Mouse (Mus musculus) hindbrain, embryonic 16.5 days (tissue): Measurements from ENCODE around the gene Fancc. TPM values are rescaled to one million over a fixed set of nuclear protein-coding genes. Genes with fewer than 3 reads are reported as not detected.
A peak's percentile ranks its signal among the peaks of the same experiment; 100 is the strongest.

ENCODE experiments used
- ATAC-seq: fragments of 200-750 bp; cut with Nextera tagmentation; 2 replicates; pipeline ENCODE4 v1.8.0; 2017; ENCODE audit warnings: moderate TSS enrichment, moderate library complexity
- H3K27ac ChIP-seq: fragments of 300-500 bp; sonication (generic); 2 replicates; pipeline ENCODE4 v1.5.1; 2014; ENCODE audit warnings: low read depth, mild to moderate bottlenecking, control low read depth, low read length, moderate library complexity
- H3K27me3 ChIP-seq: fragments of 300-500 bp; sonication (generic); replicated peaks from 2 replicates; pipeline ENCODE4 v1.6.1; 2014; ENCODE audit warnings: low read length; ENCODE audit not compliant: control insufficient read depth, insufficient read depth
- H3K36me3 ChIP-seq: fragments of 300-500 bp; sonication (generic); 2 replicates; pipeline ENCODE4 v1.6.1; 2014; ENCODE audit warnings: mild to moderate bottlenecking, low read length, moderate library complexity, mixed read lengths; ENCODE audit not compliant: control insufficient read depth, insufficient read depth
- H3K4me1 ChIP-seq: fragments of 300-500 bp; sonication (generic); 2 replicates; pipeline ENCODE4 v1.6.1; 2014; ENCODE audit warnings: low read depth, low read length; ENCODE audit not compliant: control insufficient read depth, insufficient read depth
- H3K4me2 ChIP-seq: fragments of 300-500 bp; sonication (generic); 2 replicates; pipeline ENCODE4 v1.6.1; 2014; ENCODE audit warnings: mild to moderate bottlenecking, low read length, control low read depth, moderate library complexity
- H3K4me3 ChIP-seq: fragments of 300-500 bp; sonication (generic); 2 replicates; pipeline ENCODE4 v1.5.1; 2014; ENCODE audit warnings: mild to moderate bottlenecking, low read length, control low read depth, moderate library complexity
- H3K9ac ChIP-seq: fragments of 300-500 bp; sonication (generic); 2 replicates; pipeline ENCODE4 v1.6.1; 2014; ENCODE audit warnings: low read depth, mild to moderate bottlenecking, control low read depth, low read length, moderate library complexity
- H3K9me3 ChIP-seq: fragments of 300-500 bp; sonication (generic); 2 replicates; pipeline ENCODE4 v1.6.1; 2014; ENCODE audit warnings: mild to moderate bottlenecking, low read length, moderate library complexity; ENCODE audit not compliant: control insufficient read depth
- WGBS: fragments of 180-500 bp; shearing (Covaris S2); extraction: QIAGEN DNeasy Blood & Tissue Kit; methylation state at CpG from one replicate; pipeline ENCODE4 v1.1.7; 2014; 5-methylcytosine and 5-hydroxymethylcytosine counted together
- polyA plus RNA-seq: library from polyadenylated mRNA; unstranded; fragments of >200 nt; fragmentation: Nextera tagmentation; extraction: Ambion mirVana; gene quantifications from 2 replicates; pipeline ENCODE4 v1.2.1, GENCODE M21; 2015

Fancc gene
- polyA plus RNA-seq, 1 experiment from 2014 or later = 16.0 TPM

- no peak overlapping the region for H3K27ac ChIP-seq
- no peaks in the 10 kb centered on the region for H3K27me3 ChIP-seq
- 0 out of 2 replicates have a peak, but pooled peaks cover 2% of the 10 kb centered on the region for H3K36me3 ChIP-seq
- H3K4me1 ChIP-seq = no peaks in the 10 kb centered on the region
- H3K9ac ChIP-seq = no peak overlapping the region
- ATAC-seq = no peak
- H3K4me3 ChIP-seq = no peak overlapping the region
- no peaks in the 10 kb centered on the region for H3K9me3 ChIP-seq
- H3K4me2 ChIP-seq = no peak overlapping the region
- 89% methylated on average over 12 of the region's 12 CpGs for WGBS
These were observed 183.1 kb downstream of the Fancc start for GRCm38 (mm10) chr13:63313748-63314607.

- Histone ChIP-seq H3K36me3 (0 out of 2 replicates have a peak, but pooled peaks cover 2% of the 10 kb centered on the region), H3K4me1 (no peaks in the 10 kb centered on the region), H3K9ac (no peak overlapping the region), H3K4me2 (no peak overlapping the region), H3K9me3 (no peaks in the 10 kb centered on the region), H3K4me3 (no peak overlapping the region), H3K27ac (no peak overlapping the region), H3K27me3 (no peaks in the 10 kb centered on the region)
- no peak for ATAC-seq
- WGBS = 94% methylated on average over 1 of the region's 1 CpGs
These were observed 183.8 kb downstream of the Fancc start for GRCm38 (mm10) chr13:63313247-63313646.

GRCm38 (mm10) chr13:63311156-63311555 is 185.9 kb downstream of the Fancc start:
- ATAC-seq = no peak
- WGBS = 52% methylated on average over 2 of the region's 2 CpGs

GRCm38 (mm10) chr13:63309563-63309962 is 187.5 kb downstream of the Fancc start:
- Histone ChIP-seq H3K4me1 (peaks cover 6% of the 10 kb centered on the region), H3K4me3 (no peak overlapping the region), H3K27ac (no peak overlapping the region), H3K36me3 (0 out of 2 replicates have a peak, but pooled peaks cover 2% of the 10 kb centered on the region), H3K4me2 (no peak overlapping the region), H3K27me3 (no peaks in the 10 kb centered on the region), H3K9ac (no peak overlapping the region), H3K9me3 (no peaks in the 10 kb centered on the region)
- ATAC-seq = no peak
- WGBS = 91% methylated on average over 3 of the region's 3 CpGs

More at GRCm38 (mm10) chr13:63311156-63311555, 185.9 kb downstream of the Fancc start:
- H3K36me3 ChIP-seq = 0 out of 2 replicates have a peak, but pooled peaks cover 2% of the 10 kb centered on the region
- H3K9me3 ChIP-seq = no peaks in the 10 kb centered on the region
- H3K27ac ChIP-seq = no peak overlapping the region
- H3K4me3 ChIP-seq = no peak overlapping the region
- H3K4me2 ChIP-seq = no peak overlapping the region
- no peaks in the 10 kb centered on the region for H3K27me3 ChIP-seq
- H3K4me1 ChIP-seq = no peaks in the 10 kb centered on the region
- no peak overlapping the region for H3K9ac ChIP-seq

GRCm38 (mm10) chr13:63306768-63307167 is 190.3 kb downstream of the Fancc start:
- ATAC-seq = peak; percentile 49
- no peak overlapping the region for H3K4me3 ChIP-seq
- WGBS = 83% methylated on average over 5 of the region's 5 CpGs
- peaks cover 6% of the 10 kb centered on the region for H3K4me1 ChIP-seq
- H3K36me3 ChIP-seq = no peaks in the 10 kb centered on the region; the same call in 1 of the 2 replicates
- no peak overlapping the region for H3K4me2 ChIP-seq
- H3K27me3 ChIP-seq = no peaks in the 10 kb centered on the region
- H3K9me3 ChIP-seq = no peaks in the 10 kb centered on the region
- H3K9ac ChIP-seq = no peak overlapping the region
- no peak overlapping the region for H3K27ac ChIP-seq

- WGBS = 38% methylated on average over 16 of the region's 16 CpGs
- no peaks in the 10 kb centered on the region for H3K27me3 ChIP-seq
- H3K9me3 ChIP-seq = no peaks in the 10 kb centered on the region
- peaks cover 6% of the 10 kb centered on the region for H3K4me1 ChIP-seq
- H3K27ac ChIP-seq = no peak overlapping the region; the same call in 1 of the 2 replicates
- H3K4me3 ChIP-seq = no peak overlapping the region
- H3K9ac ChIP-seq = no peak overlapping the region
- no peak overlapping the region for H3K4me2 ChIP-seq
- peaks cover 2% of the 10 kb centered on the region for H3K36me3 ChIP-seq
- ATAC-seq = peak; percentile 65
These were observed 191.7 kb downstream of the Fancc start for GRCm38 (mm10) chr13:63305160-63306011.

GRCm38 (mm10) chr13:63304799-63305159 is 192.3 kb downstream of the Fancc start:
- H3K4me3 ChIP-seq = no peak overlapping the region
- H3K4me1 ChIP-seq = peaks cover 6% of the 10 kb centered on the region
- 52% methylated on average over 3 of the region's 3 CpGs for WGBS
- H3K4me2 ChIP-seq = no peak overlapping the region
- H3K9ac ChIP-seq = no peak overlapping the region
- H3K27me3 ChIP-seq = no peaks in the 10 kb centered on the region
- no peak overlapping the region; the same call in 1 of the 2 replicates for H3K27ac ChIP-seq
- ATAC-seq = no peak
- H3K36me3 ChIP-seq = peaks cover 2% of the 10 kb centered on the region
- H3K9me3 ChIP-seq = no peaks in the 10 kb centered on the region

GRCm38 (mm10) chr13:63304124-63304792 is 192.8 kb downstream of the Fancc start:
- WGBS = 80% methylated on average over 6 of the region's 6 CpGs
- H3K27me3 ChIP-seq = no peaks in the 10 kb centered on the region
- H3K9ac ChIP-seq = no peak overlapping the region
- H3K27ac ChIP-seq = no peak overlapping the region
- H3K4me1 ChIP-seq = peaks cover 6% of the 10 kb centered on the region
- H3K4me2 ChIP-seq = no peak overlapping the region
- no peak for ATAC-seq
- peaks cover 2% of the 10 kb centered on the region for H3K36me3 ChIP-seq
- no peaks in the 10 kb centered on the region for H3K9me3 ChIP-seq
- H3K4me3 ChIP-seq = no peak overlapping the region
